Mouse (Mus musculus) limb, embryonic 14.5 days (tissue): Measurements from ENCODE around the gene Ccpg1os. TPM values are rescaled to one million over a fixed set of nuclear protein-coding genes. Genes with fewer than 3 reads are reported as not detected.

Experiments used
- ATAC-seq: fragments of 200-750 bp; cut with Nextera tagmentation; 2 replicates; pipeline ENCODE4 v1.8.0; 2017; ENCODE audit warnings: low read depth, moderate number of reproducible peaks, moderate TSS enrichment; ENCODE audit not compliant: low FRiP score
- DNase-seq: peaks from one replicate; pipeline ENCODE4 v3.0.0-alpha.2; 2015; ENCODE audit warnings: low spot score
- H3K27ac ChIP-seq: fragments of 300-500 bp; sonication (generic); replicated peaks from 2 replicates; pipeline ENCODE4 v1.5.1; 2014; ENCODE audit warnings: low read depth, mild to moderate bottlenecking, low read length, moderate library complexity, mixed read lengths
- H3K27me3 ChIP-seq: fragments of 300-500 bp; sonication (generic); 2 replicates; pipeline ENCODE4 v1.6.1; 2014; ENCODE audit warnings: low read length, mixed read lengths; ENCODE audit not compliant: control insufficient read depth, insufficient read depth
- H3K36me3 ChIP-seq: fragments of 300-500 bp; sonication (generic); 2 replicates; pipeline ENCODE4 v1.6.1; 2014; ENCODE audit warnings: mild to moderate bottlenecking, low read length, moderate library complexity, mixed read lengths; ENCODE audit not compliant: control insufficient read depth, insufficient read depth
- H3K4me1 ChIP-seq: fragments of 300-500 bp; sonication (generic); 2 replicates; pipeline ENCODE4 v1.6.1; 2014; ENCODE audit warnings: antibody characterized with exemption, low read length, mixed read lengths; ENCODE audit not compliant: control insufficient read depth, insufficient read depth
- H3K4me2 ChIP-seq: fragments of 300-500 bp; sonication (generic); replicated peaks from 2 replicates; pipeline ENCODE4 v1.6.1; 2014; ENCODE audit warnings: low read depth, mild to moderate bottlenecking, low read length, moderate library complexity; ENCODE audit not compliant: severe bottlenecking
- H3K4me3 ChIP-seq: fragments of 300-500 bp; sonication (generic); replicated peaks from 2 replicates; pipeline ENCODE4 v1.5.1; 2014; ENCODE audit warnings: low read length
- H3K9ac ChIP-seq: fragments of 300-500 bp; sonication (generic); 2 replicates; pipeline ENCODE4 v1.6.1; 2014; ENCODE audit warnings: mild to moderate bottlenecking, low read depth, low read length, moderate library complexity; ENCODE audit not compliant: severe bottlenecking
- H3K9me3 ChIP-seq: fragments of 300-500 bp; sonication (generic); 2 replicates; pipeline ENCODE4 v1.6.1; 2016; ENCODE audit warnings: low read length; ENCODE audit not compliant: control insufficient read depth
- POLR2A ChIP-seq: fragments of 200-500 bp; IDR thresholded peaks from 2 replicates; pipeline ENCODE4 v1.8.0; 2012; ENCODE audit warnings: inconsistent platforms, mild to moderate bottlenecking, moderate library complexity, borderline replicate concordance; ENCODE audit not compliant: insufficient read depth, insufficient read length; ENCODE audit errors: extremely low read depth
- WGBS: fragments of 180-500 bp; shearing (Covaris S2); extraction: QIAGEN DNeasy Blood & Tissue Kit; methylation state at CpG from one replicate; pipeline ENCODE4 v1.1.7; 2014; 5-methylcytosine and 5-hydroxymethylcytosine counted together
- polyA plus RNA-seq, 2 experiments: library from polyadenylated mRNA; depleted of rRNA in 1 of 2; stranded (reverse) in 1 of 2; unstranded in 1 of 2; fragments of >200 nt; fragmentation: Nextera tagmentation in 1 of 2; extraction: Ambion mirVana in 1 of 2; gene quantifications; 2 replicates each; pipeline versions ENCODE4 v1.2.1 to v1.2.3; 2012 to 2014

Gene Ccpg1os
- polyA plus RNA-seq, 2 experiments: 8.8 to 9.9 TPM

DNA sequence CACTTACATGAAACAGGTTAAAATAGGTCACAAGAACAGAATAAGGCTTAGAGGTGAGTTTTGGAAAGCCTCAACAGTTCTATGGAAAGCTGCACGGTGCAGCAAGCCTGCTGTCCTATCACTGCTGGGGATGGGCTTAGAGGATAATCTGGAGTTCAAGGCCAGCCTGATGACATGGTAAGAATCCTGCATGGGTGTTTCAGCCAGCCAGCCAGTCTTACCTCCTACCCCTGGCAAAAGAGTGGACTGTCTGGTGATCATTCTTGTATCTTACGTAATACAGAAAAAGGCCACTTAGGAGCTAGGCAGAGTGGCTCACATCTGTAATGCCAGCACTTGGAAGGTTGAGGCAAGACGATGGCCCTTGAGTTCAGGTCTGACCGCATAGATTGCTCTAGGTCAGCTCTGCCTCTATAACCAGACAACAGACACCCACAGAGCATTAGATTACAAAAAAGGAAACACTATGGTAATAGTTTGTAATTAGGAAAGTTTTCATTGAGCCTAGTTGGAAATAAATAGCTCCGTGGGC lies 35.5 kb upstream of the Ccpg1os start:
- no peaks in the 10 kb centered on the region for H3K27me3 ChIP-seq
- H3K9me3 ChIP-seq: no peaks in the 10 kb centered on the region
- H3K9ac ChIP-seq: no peak overlapping the region
- ATAC-seq (no peak), DNase-seq (no peak)
- no peaks in the 10 kb centered on the region for H3K4me1 ChIP-seq
- H3K27ac ChIP-seq: no peak overlapping the region
- no peak overlapping the region for H3K4me2 ChIP-seq
- H3K36me3 ChIP-seq: peaks cover 65% of the 10 kb centered on the region
- H3K4me3 ChIP-seq: no peak overlapping the region
- TF ChIP-seq POLR2A: no peak
- 93% methylated on average over 5 of the region's 5 CpGs for WGBS

DNA sequence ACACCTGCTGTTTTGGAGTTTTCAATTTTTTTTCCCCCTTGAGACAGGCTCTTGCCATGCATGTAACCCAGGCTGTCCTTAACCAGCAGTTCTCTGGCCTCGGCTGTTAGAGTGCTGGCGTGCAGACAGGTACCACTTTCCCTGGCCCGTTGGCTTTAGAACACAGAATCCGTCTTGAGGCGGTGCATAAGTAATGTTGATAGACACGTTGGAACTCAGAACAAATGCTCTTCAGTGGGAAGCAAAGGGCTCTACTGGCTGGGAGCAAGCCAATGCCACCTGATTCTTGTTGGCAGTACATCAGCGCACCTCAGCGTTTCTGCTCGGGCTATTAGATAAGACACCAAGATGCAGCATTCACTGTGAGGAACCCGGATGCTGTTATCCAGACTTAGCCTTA lies 34.7 kb upstream of the Ccpg1os start:
- Histone ChIP-seq H3K9me3 (no peaks in the 10 kb centered on the region), H3K36me3 (peaks cover 71% of the 10 kb centered on the region), H3K27me3 (no peaks in the 10 kb centered on the region), H3K4me2 (no peak overlapping the region), H3K27ac (no peak overlapping the region), H3K9ac (no peak overlapping the region), H3K4me1 (no peaks in the 10 kb centered on the region), H3K4me3 (no peak overlapping the region)
- no peak for DNase-seq
- WGBS: 94% methylated on average over 10 of the region's 10 CpGs
- no peak for TF ChIP-seq POLR2A
- no peak for ATAC-seq

- Histone ChIP-seq H3K36me3 (peaks cover 84% of the 10 kb centered on the region), H3K27ac (no peak overlapping the region), H3K27me3 (no peaks in the 10 kb centered on the region), H3K9ac (no peak overlapping the region), H3K4me2 (no peak overlapping the region), H3K4me3 (no peak overlapping the region), H3K9me3 (no peaks in the 10 kb centered on the region), H3K4me1 (no peaks in the 10 kb centered on the region)
- no peak for ATAC-seq
- no peak for TF ChIP-seq POLR2A
- 76% methylated on average over 13 of the region's 13 CpGs for WGBS
- DNase-seq: no peak
Observed at GRCm38 (mm10) chr9:73014724-73015123, 29.5 kb upstream of the Ccpg1os start.

DNA sequence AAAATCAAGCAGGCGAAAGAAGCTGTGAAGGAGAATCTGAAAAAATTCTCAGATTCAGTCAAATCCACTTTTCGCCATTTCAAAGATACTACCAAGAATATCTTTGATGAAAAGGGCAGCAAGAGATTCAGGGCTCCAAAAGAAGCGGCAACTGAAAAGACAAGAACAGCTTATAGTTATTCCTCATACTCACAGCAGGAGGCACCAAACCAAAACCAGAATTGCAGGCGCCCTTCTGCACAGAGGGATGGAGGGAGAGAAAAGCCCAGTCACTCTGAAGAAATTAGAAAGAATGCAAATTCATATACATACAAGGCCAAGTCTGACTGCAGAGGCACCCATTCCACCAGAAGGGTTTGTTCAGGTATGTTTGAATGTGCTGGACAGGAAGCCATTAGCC lies 27.4 kb upstream of the Ccpg1os start:
- Histone ChIP-seq H3K4me1 (no peaks in the 10 kb centered on the region), H3K9me3 (no peaks in the 10 kb centered on the region), H3K4me3 (no peak overlapping the region), H3K36me3 (peaks cover 64% of the 10 kb centered on the region), H3K27ac (no peak overlapping the region), H3K4me2 (no peak overlapping the region), H3K9ac (no peak overlapping the region), H3K27me3 (no peaks in the 10 kb centered on the region)
- DNase-seq (no peak), ATAC-seq (no peak)
- 91% methylated on average over 4 of the region's 4 CpGs for WGBS
- no peak for TF ChIP-seq POLR2A

DNA sequence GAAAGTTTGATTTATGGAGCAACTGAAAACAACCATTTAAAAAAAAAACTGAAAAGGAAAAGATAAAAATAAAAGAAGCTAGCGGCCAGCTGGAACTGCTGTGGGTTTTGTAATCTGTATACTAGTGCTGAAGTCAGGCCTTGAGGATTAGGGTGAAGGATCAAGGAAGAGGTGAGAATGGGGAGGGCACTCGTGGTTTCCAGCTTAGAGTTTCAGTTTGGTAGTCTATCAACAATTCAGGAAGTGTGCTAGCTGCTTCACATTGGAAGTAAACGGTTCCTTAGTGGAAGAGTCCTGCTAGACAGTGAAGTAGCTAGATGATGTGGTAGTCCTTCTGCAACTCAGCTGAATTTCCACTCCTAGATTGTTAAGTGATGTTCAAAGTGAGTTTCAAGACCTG lies 23.2 kb upstream of the Ccpg1os start:
- Histone ChIP-seq H3K27ac (no peak overlapping the region), H3K4me2 (no peak overlapping the region), H3K4me3 (no peak overlapping the region), H3K27me3 (no peaks in the 10 kb centered on the region), H3K36me3 (peaks cover 38% of the 10 kb centered on the region), H3K9me3 (no peaks in the 10 kb centered on the region), H3K4me1 (no peaks in the 10 kb centered on the region), H3K9ac (no peak overlapping the region)
- DNase-seq (no peak), ATAC-seq (no peak)
- no peak for TF ChIP-seq POLR2A
- 70% methylated on average over 3 of the region's 3 CpGs for WGBS

- H3K4me1 ChIP-seq: no peaks in the 10 kb centered on the region
- H3K9ac ChIP-seq: no peak overlapping the region
- H3K27ac ChIP-seq: no peak overlapping the region
- peaks cover 26% of the 10 kb centered on the region for H3K36me3 ChIP-seq
- 96% methylated on average over 3 of the region's 3 CpGs for WGBS
- no peak for TF ChIP-seq POLR2A
- DNase-seq (no peak), ATAC-seq (no peak)
- H3K9me3 ChIP-seq: no peaks in the 10 kb centered on the region
- H3K27me3 ChIP-seq: no peaks in the 10 kb centered on the region
- H3K4me2 ChIP-seq: no peak overlapping the region
- H3K4me3 ChIP-seq: no peak overlapping the region
Observed at GRCm38 (mm10) chr9:73006175-73006574, 21.0 kb upstream of the Ccpg1os start.
